Mouse (Mus musculus) erythroblast, adult 5-6 weeks (primary cell): ENCODE results near the gene Pdgfra. TPM values are rescaled to one million over a fixed set of nuclear protein-coding genes. Genes with fewer than 3 reads are reported as not detected.

Experiments used
- ATAC-seq: replicated peaks from 2 replicates; pipeline ENCODE4 v1.8.0; 2016; ENCODE audit warnings: moderate number of reproducible peaks, mild to moderate bottlenecking, moderate TSS enrichment, inconsistent platforms; ENCODE audit not compliant: poor library complexity, low FRiP score, severe bottlenecking
- total RNA-seq, 2 experiments: library from RNA; stranded (forward) in 1 of 2; stranded (reverse) in 1 of 2; fragments of 150-400 nt in 1 of 2; fragments of 200-764, 138-1000 nt in 1 of 2; gene quantifications; 2 replicates each; pipeline versions ENCODE4 v1.2.3 to v1.2.4; 2015 to 2017; ENCODE audit warnings: low replicate concordance in 2 of 2

The Pdgfra gene
- total RNA-seq, 2 experiments from 2014 or later: 0.34 TPM; not detected in 1

DNA sequence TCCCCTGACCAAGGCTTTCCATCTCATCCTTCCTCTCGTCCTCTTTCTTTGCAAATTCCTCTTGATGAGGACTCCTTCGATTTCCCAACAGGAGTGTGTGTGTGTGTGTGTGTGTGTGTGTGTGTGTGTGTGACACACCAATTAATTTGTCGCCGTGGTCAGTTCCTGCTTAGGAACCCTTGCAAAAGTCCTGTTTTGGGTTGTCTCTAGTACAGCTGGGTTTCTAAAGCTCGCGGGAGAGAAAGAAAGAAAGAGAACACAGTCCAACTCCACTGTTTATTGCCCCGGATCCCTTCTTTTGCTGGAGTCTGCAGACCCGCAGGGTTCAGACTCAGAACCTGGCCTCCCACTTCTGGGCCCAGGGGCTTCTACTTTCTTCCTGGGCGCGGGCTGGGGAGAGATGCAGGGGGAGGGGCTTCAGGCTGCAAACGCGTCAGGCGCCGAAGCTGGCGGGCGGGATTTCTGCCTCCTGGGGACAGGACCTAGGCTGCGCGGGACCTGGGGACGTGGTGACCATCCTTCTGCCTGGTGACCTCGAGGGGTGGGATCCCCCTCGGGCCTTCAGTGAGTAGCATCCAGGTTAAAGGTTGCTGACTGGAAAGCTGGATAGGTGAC lies 2.6 kb downstream of the Pdgfra start:
- no peak for ATAC-seq

DNA sequence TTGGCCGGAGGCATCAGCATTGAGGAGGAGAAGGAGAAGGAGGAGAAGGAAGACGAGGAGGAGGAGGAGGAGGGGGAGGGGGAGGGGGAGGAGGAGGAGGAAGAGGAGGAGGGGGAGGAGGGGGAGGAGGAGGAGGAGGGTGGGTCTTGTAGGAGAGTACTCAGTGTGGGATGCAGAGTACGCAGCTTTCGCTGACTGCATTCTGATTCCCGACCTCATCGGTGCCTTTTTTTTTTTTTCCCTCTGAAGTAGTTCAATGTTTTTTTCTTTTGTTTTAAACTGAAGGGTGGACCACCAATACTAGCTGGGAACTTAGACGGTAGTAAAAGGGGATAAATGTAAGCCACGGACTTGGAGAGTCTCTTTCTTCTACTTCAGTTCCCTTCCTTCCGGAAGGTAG lies 3.2 kb downstream of the Pdgfra start:
- no peak for ATAC-seq

DNA sequence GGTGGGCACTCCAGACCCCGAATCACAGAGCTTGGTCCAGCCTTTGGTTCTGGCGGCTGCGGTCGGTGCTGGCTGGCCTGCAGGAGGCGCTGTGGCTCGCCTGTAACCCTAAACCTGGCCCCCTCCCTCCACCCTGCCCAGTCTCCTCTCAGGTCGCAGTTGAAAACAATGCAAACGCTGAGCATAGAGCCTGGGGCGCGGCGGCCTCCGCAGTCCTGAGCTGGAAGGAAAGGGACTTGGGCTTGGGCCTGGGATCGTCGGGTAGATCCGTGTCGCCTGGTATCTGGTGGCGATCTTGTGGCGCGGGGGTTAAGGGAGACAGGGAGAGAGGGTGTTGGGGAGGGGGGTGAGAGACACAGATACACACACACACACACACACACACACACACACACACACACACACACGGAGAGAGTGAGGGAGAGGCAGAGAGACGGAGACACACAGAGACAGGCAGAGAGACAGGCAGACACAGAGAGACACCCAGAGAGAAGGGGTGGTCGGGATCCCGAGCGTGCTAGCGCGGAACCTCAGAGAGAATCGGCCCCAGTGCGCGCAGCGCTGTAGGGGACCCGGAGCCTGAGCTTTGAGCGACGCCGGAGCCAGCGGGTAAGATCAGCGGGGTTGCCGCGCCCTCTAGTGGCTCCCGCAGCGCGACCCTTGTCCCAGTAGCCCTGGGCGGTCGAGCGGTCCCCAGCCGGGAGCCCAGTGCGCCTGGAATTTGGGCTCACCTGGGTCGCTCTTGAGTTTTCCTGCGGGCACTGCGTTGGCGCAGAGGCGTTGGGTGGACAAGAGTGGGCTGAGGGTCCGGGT lies 3.9 kb downstream of the Pdgfra start:
- no peak for ATAC-seq

DNA sequence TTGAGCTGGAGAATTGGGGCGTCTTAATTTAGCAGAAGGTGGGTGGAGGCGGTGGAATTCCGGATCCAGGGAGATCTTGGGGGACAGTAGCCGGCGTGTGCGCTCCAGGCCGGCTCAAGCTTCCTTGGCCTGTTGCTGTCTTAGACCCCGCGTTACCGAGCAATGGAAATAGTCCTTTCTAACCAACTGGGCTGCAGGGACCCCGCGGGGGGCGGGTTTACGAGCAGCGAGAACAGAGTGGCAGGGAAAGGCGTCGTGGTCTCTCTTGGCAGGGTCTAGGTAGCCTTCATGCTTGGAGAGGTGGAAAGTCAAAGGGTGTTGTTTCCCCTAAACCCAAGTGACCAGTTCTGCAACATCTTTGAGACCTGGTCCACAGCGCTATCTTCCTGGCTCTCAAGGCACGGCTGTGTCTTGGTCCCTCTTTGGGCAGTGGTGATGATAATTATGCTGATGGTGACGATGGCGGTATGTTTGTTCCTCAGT lies 4.5 kb downstream of the Pdgfra start:
- ATAC-seq: no peak

DNA sequence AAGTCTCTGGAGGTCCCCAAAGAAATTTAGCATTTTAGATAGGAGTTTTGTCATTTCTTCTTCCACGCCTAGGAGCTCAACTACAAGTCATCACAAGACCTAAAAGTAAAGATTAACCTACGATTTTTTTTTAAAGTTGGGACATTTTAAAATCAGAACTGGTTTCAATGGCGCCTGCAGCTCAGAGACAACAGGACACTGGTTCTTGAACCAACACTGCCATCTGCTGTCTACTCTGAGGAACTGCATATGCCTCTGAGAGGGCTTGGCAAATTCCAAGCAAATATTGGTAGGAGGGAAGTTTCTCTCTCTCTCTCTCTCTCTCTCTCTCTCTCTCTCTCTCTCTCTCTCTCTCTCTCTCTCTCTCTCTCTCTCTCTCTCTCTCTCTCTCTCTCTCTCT lies 4.9 kb downstream of the Pdgfra start:
- ATAC-seq: peak; percentile 64; the same call in 1 of the 2 replicates

DNA sequence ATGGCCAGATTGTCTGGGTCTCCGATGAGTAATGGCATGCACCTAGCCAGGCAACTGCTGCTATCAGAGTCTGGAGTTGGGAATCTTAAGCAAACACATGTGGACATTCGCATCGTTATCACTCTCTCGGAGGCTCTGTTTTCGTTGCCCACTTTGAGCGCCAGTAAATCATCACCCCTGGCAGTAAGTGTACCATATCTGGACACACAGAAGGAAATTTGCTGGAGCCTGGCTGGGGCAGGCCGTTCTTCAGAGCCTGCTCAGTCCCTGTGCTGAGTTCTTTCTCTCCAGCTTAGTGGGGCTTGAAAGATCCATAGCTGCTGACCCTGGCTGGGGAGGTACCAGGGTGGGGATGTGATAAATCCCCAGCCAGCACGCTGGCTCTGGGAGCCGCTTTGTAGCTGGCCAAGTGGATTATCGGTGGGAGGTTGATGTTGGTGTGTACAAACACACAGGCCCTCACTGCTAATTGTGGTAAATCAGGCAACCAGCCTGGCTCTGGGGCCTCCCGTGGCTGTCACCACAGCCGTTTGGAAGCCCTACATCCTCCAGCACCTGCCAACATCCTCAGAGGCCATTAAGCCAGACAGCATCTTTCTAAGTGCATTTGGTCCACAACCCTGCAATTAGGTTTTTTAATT lies 8.6 kb downstream of the Pdgfra start:
- no peak for ATAC-seq

DNA sequence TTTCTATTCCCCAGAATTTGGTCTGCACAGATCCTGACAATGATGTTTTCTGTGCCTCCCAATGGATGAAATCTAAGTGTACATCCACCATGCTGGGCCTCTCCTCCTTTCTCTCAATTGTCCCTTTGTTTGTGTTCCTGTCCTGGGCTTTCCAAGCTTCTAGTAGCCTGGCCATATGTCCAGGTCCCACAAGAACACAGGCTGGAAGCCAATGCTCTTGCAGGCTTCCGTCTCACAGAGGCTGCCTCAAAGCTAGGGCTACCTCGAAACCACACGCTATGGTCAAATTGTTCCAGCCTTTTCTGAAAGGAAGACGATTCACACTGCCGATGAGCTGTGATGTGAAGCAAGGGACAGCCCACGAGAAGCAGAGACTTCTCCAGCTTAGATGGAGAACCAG lies 9.5 kb downstream of the Pdgfra start:
- ATAC-seq: no peak

DNA sequence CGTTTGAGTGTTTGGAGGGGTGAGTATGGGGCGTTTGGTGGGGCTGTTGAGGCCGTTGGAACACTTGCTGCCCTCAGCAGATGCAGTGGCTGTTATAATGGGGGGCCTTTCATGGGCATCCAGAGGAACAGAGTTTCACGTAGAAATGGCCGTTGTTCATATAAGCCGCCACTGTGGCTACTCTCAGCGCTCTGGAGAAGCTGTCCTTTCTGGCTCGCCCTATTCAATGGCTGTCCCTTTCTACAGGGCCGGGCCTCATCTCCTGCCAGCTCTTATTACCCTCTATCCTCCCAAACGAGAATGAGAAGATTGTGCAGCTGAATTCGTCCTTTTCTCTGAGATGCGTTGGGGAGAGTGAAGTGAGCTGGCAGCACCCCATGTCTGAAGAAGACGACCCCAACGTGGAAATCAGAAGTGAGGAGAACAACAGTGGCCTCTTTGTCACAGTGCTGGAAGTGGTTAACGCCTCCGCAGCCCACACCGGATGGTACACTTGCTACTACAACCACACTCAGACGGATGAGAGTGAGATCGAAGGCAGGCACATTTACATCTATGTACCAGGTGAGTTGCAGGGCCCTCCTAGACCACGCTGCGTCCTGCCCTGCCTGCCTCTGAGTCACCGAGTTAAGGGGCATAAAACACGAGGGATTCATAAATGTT lies 11.3 kb downstream of the Pdgfra start:
- no peak for ATAC-seq

DNA sequence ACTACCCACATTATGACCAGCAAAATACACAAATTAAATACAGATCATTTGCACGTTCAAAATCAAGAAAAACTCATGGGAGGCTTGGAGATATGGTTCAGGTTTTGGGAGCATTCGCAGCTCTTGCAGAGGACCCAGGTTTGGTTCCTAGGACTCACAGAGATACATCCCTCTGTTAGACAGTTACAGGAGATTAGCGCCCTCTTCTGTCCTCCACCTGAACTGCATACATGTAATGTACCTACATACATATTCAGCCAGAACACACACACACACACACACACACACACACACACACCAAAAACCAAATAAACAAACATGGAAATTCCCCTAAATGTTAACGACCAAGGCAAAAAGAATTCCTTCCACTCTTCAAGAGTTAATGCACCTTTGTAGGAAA lies 12.6 kb downstream of the Pdgfra start:
- no peak for ATAC-seq

DNA sequence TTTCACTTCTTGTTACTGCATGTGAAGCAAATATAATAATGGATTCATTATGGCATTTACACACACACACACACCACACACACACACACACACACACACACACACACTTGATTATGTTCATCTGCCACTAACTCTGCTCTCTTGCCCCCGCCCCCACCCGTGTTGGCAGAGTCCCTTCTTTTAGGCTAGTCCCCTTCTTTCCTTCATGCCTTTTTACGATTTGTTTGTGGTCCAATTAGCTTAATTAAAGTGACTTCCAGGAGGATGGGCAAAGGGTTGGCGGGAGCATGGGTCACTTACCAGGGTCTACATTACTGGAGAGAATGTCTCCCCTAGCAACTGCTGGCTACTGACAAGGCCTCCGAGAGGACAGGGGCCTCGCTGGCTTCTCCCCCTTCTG lies 17.7 kb downstream of the Pdgfra start:
- no peak for ATAC-seq

DNA sequence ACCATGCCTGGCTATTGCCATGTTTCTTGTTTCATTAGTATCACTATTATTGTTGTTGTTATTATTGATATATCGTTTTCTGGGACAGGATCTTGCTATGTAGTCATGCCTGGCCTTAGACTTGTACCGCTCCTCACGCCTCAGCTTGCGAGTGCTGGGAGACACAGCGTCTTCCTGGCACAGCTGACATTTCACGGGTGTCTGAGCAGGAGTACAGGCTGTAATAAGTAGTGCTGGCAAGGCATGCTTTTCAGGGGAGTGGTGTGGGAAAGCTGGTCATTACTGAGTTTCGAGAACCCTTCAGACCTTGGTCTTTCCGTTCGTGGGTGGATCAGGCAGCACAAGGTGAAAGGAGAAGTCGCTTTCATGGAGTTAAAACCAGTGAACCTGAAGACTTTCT lies 19.8 kb downstream of the Pdgfra start:
- ATAC-seq: no peak

DNA sequence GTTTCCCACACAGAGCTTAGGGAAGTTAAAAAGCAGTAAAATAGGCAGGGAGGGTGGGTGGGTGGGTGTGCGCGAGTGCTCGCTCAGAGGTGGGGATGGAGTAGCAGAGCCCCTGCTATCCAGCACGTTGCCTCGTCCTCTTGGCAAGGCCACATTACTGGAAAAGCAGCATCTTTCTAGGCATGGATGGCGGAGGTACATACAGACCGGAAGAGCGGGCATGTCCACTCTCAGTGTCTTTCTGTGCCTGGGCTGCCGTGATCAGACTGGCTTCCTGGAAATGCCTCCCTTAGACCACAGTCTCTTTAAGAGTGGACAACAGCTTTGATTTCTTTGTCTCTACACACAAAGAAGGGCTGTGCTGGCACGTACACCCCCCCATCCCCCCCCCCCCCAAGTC lies 27.2 kb downstream of the Pdgfra start:
- no peak for ATAC-seq

DNA sequence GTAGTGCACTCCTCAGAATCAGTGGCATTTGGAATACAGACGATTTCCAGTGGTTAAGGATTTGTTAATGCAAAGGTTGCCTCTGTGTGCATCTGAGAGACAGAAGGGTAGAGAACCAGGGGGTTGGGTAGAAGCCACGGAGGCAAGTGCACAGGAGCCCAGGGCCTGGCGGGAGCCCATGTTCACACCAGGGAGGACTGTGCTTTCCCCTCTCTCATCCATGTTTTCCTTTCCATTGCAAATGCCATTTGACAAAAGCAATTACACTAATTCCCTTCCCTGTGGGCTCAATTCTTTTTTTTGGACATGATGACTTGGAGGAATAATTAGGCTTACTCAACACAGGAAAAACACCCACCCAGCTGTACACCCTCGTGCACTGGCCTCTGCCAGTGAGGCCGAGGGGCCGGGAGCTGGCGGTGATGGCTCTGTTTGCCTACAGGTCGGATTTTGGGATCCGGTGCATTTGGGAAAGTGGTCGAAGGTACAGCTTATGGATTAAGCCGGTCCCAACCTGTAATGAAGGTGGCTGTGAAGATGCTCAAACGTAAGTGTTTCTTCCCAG lies 27.7 kb downstream of the Pdgfra start:
- ATAC-seq: no peak

DNA sequence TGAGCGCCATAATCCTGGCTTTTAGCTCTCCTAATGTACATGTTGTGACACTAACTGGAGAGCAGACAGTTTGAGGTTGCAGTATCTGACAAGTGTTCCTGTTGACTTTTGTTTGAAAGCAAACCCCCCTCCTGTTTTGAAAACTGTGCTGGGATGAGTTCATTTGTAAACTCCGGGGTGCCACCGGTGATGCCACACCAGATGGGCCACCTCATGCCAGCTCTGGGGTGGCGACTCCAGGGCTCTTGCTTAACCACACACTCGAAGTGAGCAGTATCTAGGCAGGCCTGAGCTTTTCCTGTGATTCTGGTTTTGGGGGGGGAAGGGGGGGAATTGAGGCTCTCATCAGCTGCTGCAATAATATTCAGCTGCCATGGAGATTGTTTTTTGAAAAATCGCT lies 31.6 kb downstream of the Pdgfra start:
- no peak for ATAC-seq

DNA sequence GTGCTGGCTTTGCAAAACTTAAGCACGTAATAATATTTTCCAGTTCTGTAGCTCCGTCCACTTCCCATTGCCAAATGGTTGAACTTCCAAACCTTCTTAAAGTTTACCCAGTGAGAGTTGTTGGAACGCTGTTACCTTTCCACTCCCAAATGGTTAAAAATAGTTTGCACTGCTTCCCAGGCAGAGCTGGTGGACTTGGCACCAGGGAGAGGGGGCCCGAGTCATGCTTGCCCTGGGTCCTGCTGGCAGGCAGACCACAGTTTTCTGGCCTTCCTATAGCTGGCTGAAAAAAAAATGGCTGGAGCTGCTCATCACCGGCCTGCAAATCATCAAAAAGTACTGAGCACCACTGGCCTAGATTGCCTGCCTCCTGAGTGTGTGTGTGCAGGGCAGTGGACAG lies 32.0 kb downstream of the Pdgfra start:
- no peak for ATAC-seq

DNA sequence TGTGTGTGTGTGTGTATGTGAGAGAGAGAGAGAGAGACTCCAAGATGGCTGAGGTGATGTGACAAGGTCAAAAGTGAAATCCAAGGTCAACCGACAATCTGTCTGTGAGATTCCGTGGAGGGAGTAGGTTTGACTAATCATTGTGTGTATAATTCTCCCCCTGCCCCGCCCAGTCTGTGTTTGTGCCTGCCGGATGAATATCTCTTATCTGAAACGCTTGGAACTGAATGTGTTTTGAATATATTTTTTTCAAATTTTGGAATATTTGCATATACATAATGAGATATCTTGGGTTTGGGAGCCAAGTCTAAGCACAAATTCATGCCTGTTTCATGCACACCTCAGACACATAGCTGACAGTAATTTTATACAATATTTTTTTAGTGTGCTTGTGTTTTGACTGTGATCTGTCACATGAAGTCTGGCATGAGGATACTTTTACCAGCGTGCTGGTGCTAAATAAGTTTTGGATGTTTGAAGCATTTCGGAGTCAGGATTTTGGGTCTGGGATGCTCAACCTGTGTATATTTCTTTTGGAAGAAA lies 32.7 kb downstream of the Pdgfra start:
- no peak for ATAC-seq

DNA sequence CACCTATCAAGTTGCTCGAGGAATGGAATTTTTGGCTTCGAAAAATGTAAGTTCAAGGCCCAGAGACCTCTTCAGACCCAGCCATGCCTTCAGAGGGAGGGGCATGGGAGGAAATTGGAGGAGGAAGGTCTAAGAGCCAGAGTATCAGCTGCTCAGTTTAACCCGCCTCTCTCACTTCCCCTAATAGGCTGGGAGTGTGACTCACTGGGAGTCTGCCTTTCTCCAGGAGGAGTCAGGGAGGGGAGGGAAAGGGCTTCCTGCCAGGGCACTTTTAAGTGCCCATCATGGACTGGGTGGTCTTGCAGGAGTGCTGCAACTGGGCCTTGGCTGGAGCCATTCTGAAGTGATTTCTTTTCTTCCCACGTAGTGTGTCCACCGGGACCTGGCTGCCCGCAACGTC lies 33.5 kb downstream of the Pdgfra start:
- ATAC-seq: no peak

DNA sequence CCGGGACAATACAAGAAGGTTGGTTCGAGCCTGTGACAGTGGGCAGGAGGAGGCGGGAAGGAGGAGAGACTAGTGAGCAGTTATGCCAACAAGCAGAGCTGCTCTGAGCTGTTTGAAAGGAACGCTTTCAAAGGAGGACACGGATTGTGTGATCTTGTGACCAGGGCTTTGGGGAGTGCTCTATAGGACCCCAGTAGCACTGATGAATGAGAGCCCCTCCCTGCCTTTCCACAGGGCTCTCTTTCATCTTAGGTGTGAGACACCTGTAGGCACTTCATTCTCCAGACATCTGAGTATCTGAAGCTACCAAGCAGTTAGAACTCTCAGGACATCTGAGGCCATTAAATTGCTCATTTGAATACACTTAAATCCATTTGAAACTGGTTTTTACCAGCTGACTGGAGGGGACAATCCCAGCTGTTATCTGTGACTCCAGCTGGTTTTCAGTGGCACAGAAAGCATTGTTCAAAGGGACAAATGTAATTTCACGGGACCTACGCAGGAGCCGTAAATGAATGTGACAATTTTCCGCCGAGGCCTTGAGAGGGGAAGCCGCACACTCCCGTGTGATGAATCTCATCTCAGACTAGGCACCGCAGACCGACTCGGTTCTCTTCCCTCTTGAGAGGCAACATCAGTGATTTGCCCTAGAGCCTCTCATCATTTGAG lies 37.4 kb downstream of the Pdgfra start:
- ATAC-seq: no peak

DNA sequence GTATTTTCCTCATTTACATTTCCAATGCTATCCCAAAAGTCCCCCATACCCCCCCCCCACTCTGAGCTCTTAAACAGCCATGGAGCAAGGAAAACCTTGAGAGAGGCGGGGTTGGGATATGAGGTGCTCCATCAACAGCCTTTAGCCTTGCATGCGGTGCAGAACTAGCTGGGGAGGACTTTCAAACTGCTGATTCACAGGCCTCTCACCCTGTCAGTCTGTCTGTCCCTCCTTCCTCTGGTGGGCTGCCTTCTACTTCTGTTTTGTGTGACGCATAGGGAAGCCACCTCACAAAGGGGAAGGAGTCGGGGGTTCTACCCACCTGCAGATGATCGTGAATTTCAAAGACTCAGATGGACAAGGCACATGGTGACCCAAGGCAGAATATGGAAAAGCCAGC lies 41.0 kb downstream of the Pdgfra start:
- no peak for ATAC-seq
